Mouse (Mus musculus) neural tube, embryonic 12.5 days (tissue): ENCODE results near the gene 2700081O15Rik. TPM values are rescaled to one million over a fixed set of nuclear protein-coding genes. Genes with fewer than 3 reads are reported as not detected.
A peak's percentile ranks its signal among the peaks of the same experiment; 100 is the strongest.
"Not testable (repeated sequence)": the region's sequence is repeated elsewhere in the genome, so short reads cannot be mapped to it uniquely, and the experiment has no call there.

Experiments used
- ATAC-seq: fragments of 200-750 bp; cut with Nextera tagmentation; 2 replicates; pipeline ENCODE4 v1.8.0; 2017; ENCODE audit warnings: low read depth, mild to moderate bottlenecking, moderate TSS enrichment, moderate library complexity; ENCODE audit not compliant: low FRiP score
- H3K27ac ChIP-seq: fragments of 300-500 bp; sonication (generic); 2 replicates; pipeline ENCODE4 v1.5.1; 2016
- H3K27me3 ChIP-seq: fragments of 300-500 bp; sonication (generic); replicated peaks from 2 replicates; pipeline ENCODE4 v1.6.1; 2016; ENCODE audit warnings: mild to moderate bottlenecking
- H3K36me3 ChIP-seq: fragments of 300-500 bp; sonication (generic); 2 replicates; pipeline ENCODE4 v1.6.1; 2016; ENCODE audit warnings: mild to moderate bottlenecking
- H3K4me1 ChIP-seq: fragments of 300-500 bp; sonication (generic); 2 replicates; pipeline ENCODE4 v1.6.1; 2016
- H3K4me2 ChIP-seq: fragments of 300-500 bp; sonication (generic); replicated peaks from 2 replicates; pipeline ENCODE4 v1.6.1; 2016; ENCODE audit warnings: mild to moderate bottlenecking
- H3K4me3 ChIP-seq: fragments of 300-500 bp; sonication (generic); 2 replicates; pipeline ENCODE4 v1.5.1; 2016
- H3K9ac ChIP-seq: fragments of 300-500 bp; sonication (generic); 2 replicates; pipeline ENCODE4 v1.6.1; 2016; ENCODE audit warnings: mild to moderate bottlenecking
- H3K9me3 ChIP-seq: fragments of 300-500 bp; sonication (generic); 2 replicates; pipeline ENCODE4 v1.6.1; 2016; ENCODE audit warnings: mild to moderate bottlenecking
- WGBS: fragments of 180-500 bp; shearing (Covaris S2); methylation state at CpG from one replicate; pipeline ENCODE4 v1.1.7; 2016; 5-methylcytosine and 5-hydroxymethylcytosine counted together
- polyA plus RNA-seq: library from polyadenylated mRNA; unstranded; fragments of >200 nt; fragmentation: Nextera tagmentation; extraction: Ambion mirVana; gene quantifications from 2 replicates; pipeline ENCODE4 v1.2.1, GENCODE M21; 2016

2700081O15Rik gene
- 21.6 and 22.7 TPM in 2 replicates for polyA plus RNA-seq

DNA sequence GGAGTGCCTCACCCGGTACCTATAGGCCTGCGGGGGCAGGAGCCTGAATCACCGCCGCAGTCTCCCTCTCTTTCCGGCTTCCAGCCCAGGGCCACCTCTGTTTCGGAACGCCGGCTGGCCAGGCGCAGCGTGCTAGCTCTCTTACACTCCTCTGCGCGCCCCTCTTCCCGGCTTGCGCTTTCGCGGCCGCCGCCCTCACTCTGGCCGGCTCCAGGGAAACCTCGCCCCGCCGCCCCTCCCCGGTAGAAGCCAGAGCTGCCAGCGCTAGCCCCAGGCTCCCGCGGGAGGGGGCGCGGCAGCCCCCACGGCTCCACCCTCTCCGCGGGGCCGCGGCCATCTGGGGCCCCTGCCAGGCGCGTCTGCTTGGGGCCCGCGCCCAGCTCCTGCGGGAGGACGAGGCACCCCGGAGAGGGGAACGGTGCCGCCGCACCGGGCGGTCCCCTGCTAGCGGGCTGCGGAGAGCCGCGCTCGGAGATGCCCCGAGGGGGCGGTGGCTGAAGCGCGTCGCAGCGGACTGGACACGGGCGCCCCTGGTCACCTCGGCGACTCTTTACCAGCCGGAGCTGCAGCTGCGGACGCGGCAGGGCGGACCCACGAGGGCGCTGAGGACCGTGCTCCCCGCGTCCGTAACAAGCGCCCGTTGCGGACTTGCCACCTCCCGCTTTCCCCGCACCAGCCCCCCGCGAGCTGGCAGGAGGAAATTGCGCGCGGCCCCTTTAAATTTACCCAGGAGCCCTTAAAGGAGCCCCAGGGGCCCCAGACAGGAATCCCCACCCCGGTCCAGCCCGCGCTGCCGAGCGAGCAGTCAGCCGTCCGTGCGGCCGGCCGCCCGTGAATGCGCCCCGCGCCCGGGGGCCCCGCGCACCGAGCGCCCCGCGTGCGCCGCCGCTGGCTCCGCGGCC is at the start of gene 2700081O15Rik:
2700081O15Rik (plus strand) TSS at position 792 of the 902 bp plus-strand sequence.
- H3K27ac ChIP-seq, result peak within 1 kb of the TSS; percentile 97
- peak; percentile 61 for ATAC-seq
- under 1% methylated on average over 91 of the region's 107 CpGs for WGBS
- H3K4me3 ChIP-seq, result peak within 1 kb of the TSS; percentile 98
- H3K4me2 ChIP-seq, result peak within 1 kb of the TSS; percentile 83
- peaks cover 21% of the 10 kb centered on the region for H3K36me3 ChIP-seq
- no peaks in the 10 kb centered on the region for H3K27me3 ChIP-seq
- peaks cover 44% of the 10 kb centered on the region for H3K4me1 ChIP-seq
- H3K9ac ChIP-seq, result peak within 1 kb of the TSS; percentile 98
- no peaks in the 10 kb centered on the region for H3K9me3 ChIP-seq

DNA sequence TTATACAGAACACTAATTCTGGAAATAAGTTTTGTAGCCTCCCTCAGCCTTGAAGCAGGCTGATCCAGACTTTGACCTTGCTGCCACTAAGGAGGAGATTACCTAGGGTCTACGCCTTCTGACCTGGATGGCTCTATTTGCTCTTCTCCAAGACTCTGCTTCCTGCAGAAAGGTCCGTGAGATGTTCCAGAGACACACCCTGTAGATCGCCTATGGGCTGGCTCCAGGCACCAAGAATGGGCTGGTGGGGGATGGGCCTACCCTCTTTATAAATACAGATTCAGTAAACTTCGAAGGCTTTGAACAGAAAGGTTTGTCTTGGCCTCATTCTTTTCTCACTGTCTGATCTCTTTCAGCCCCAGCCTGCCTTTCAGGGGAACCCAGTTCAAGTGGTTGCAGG is 48.0 kb upstream of the 2700081O15Rik start:
- H3K36me3 ChIP-seq, result peaks cover 69% of the 10 kb centered on the region
- H3K4me3 ChIP-seq, H3K27ac ChIP-seq, H3K27me3 ChIP-seq, H3K9ac ChIP-seq, H3K4me2 ChIP-seq, H3K4me1 ChIP-seq, ATAC-seq, H3K9me3 ChIP-seq: not testable (repeated sequence)
- WGBS, result 89% methylated on average over 4 of the region's 4 CpGs

DNA sequence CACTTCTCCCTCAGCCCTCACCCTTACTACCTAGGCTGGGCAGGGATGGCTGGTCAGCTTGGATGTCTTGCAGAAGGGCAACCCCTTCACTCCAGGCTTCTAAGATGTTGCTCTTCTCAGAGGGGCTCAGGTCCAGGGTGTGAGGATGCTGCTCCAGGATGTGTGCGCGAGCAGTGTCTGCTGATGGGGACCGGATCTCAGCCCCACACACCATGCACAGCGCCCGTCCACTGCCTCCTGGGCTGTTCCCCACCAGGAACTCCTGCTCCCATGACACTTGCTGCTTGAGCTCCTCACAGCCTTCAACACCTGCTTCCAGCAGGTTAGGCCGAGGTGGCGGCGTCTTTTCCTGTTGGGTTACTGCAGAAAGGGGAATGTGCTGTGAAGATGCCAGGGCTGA is 42.9 kb upstream of the 2700081O15Rik start:
- peaks cover 72% of the 10 kb centered on the region for H3K36me3 ChIP-seq
- H3K27ac ChIP-seq, result no peak overlapping the region
- H3K9me3 ChIP-seq, result no peaks in the 10 kb centered on the region
- WGBS, result 96% methylated on average over 8 of the region's 8 CpGs
- no peak overlapping the region for H3K9ac ChIP-seq
- no peak for ATAC-seq
- no peaks in the 10 kb centered on the region for H3K27me3 ChIP-seq
- H3K4me1 ChIP-seq, result no peaks in the 10 kb centered on the region; the same call in 1 of the 2 replicates
- no peak overlapping the region for H3K4me3 ChIP-seq
- no peak overlapping the region for H3K4me2 ChIP-seq

DNA sequence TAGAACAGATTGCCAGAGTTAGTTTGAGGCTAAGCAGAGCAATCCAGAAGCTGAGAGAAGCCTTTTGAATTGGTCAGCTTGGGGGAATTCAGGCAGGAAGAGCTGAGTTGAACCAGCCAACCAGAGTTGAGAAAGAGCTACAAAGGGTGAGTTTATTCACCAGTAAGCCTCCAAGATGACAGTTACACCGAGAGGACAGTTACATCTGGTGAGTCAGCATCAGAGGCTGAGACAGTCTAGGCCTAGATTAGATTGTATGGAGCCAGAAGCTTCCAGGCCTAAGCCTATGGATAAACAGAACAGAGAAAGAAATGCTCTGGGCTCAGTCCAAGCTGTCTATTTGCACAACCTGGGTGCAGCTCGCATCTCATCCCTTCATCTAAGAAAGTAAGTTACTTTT is 39.8 kb upstream of the 2700081O15Rik start:
- 93% methylated on average over 2 of the region's 2 CpGs for WGBS
- Histone ChIP-seq H3K27me3 (no peaks in the 10 kb centered on the region), H3K36me3 (peaks cover 44% of the 10 kb centered on the region), H3K27ac (no peak overlapping the region), H3K9ac (no peak overlapping the region), H3K4me2 (no peak overlapping the region), H3K4me3 (no peak overlapping the region), H3K4me1 (peaks cover 18% of the 10 kb centered on the region), H3K9me3 (no peaks in the 10 kb centered on the region)
- ATAC-seq, result no peak

DNA sequence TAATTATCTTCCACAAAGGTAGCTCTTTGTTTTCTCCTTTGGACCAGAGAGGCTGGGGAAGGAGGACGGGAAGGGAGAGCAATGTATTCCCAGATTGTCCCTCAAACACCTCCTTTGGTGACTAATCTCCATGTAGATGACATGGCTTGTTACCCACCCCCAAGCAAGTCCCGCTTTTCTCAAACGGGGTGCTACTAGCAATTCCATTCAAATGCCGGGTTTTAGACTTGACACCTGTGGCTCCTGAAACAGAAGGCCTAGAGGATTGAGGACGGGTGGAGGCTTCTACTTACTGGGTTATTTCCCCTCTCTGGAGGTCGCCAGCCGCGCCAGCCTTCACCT is 35.5 kb upstream of the 2700081O15Rik start:
- Histone ChIP-seq H3K9me3 (no peaks in the 10 kb centered on the region), H3K4me2 (peak overlapping the region; percentile 86), H3K36me3 (peaks cover 6% of the 10 kb centered on the region; the same call in 1 of the 2 replicates), H3K4me3 (peak overlapping the region; percentile 90), H3K27me3 (no peaks in the 10 kb centered on the region), H3K4me1 (peaks cover 26% of the 10 kb centered on the region), H3K27ac (0 out of 2 replicates have a peak overlapping the region, but pooled peaks have one; percentile 89), H3K9ac (peak overlapping the region; percentile 96)
- no peak for ATAC-seq
- 3% methylated on average over 8 of the region's 8 CpGs for WGBS

DNA sequence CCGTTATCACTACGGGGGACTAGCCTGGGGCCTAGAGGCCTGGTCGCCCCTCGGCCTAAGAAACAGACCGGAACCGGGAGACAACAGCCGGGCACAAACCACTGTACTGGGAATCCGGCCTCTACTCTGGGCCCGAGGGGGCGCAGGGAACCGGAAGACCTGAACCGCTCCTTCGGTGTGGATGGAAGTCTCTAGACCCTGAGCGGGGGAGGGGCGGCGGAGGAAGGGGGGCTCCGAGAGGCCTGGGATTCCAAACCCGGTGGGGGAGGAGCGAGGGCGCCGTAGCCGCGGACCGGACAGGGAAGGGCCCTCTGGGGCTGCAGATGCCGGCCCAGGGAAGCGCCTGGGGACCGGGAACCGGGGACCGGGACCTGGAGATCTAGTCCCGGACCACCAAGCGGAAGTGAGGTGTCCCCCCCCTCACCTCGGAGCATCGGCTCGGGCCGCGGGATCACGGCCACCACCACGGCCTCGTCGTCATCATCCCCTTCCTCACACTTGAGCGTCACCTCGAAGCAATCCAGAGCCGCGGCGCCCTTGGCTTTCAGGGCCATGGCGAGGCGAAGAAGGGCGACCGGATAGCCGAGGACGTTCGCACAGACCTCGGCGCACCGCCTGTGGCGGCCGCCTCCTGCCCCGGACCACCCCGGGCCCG is 35.0 kb upstream of the 2700081O15Rik start:
- H3K27ac ChIP-seq, result peak overlapping the region; percentile 89
- peaks cover 6% of the 10 kb centered on the region; the same call in 1 of the 2 replicates for H3K36me3 ChIP-seq
- H3K9me3 ChIP-seq, result no peaks in the 10 kb centered on the region
- WGBS, result under 1% methylated on average over 56 of the region's 60 CpGs
- peaks cover 26% of the 10 kb centered on the region for H3K4me1 ChIP-seq
- no peaks in the 10 kb centered on the region for H3K27me3 ChIP-seq
- peak; percentile 67 for ATAC-seq
- peak overlapping the region; percentile 86 for H3K4me2 ChIP-seq
- peak overlapping the region; percentile 96 for H3K9ac ChIP-seq
- peak overlapping the region; percentile 90 for H3K4me3 ChIP-seq

DNA sequence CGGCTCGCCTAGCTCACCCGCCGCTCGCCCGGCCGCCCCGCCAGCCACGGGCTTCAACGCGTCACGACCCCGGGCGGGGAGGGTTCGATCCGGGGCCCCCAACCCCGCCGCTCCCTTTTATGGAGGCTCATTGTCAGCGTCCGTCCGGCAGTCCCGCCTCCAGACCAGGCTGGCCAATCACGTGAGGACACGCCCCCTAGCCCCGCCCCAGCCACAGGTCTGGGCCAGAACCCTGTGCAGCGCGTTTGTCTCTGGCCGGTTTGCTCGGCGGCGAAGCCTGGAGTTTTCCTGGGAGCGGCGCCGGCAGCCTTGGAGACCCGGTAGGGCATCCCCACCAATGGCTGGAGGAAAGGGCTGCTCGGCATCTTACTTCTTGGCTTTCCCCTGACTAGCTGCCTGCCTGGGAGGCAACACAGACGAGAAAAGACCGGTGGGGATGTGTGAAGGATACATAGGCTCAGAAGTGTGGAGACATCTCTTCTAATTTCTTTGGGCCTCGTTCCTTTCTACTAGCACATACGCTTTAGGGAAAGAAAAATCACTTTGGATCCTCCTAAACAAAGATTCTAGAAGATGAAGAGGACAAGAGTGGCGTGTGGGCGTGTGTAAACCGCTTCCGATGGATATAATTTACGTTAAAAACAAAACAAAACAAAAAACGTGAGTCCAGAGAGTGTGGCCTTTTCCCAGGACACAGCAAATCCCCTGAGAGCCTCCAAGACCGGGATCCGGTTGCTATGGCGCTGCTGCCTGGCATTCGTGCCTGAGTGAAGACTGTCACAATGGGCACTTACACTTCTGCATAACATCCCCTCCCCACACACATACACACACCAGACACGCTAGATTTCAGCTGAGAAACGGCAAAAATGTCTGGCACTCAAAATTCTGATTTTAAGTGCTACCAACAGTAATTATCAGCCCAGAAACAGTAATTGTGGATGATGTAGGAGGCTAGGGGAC is 34.2 kb upstream of the 2700081O15Rik start, which contains the start of gene Spindoc:
Spindoc (minus strand) TSS at position 92 of the 963 bp plus-strand sequence.
- H3K27ac ChIP-seq, result peak within 1 kb of the TSS; percentile 89
- H3K4me1 ChIP-seq, result peaks cover 26% of the 10 kb centered on the region
- WGBS, result under 1% methylated on average over 50 of the region's 52 CpGs
- peaks cover 6% of the 10 kb centered on the region; the same call in 1 of the 2 replicates for H3K36me3 ChIP-seq
- no peaks in the 10 kb centered on the region for H3K9me3 ChIP-seq
- H3K9ac ChIP-seq, result peak within 1 kb of the TSS; percentile 96
- H3K4me3 ChIP-seq, result peak within 1 kb of the TSS; percentile 90
- peak within 1 kb of the TSS; percentile 86 for H3K4me2 ChIP-seq
- H3K27me3 ChIP-seq, result no peaks in the 10 kb centered on the region
- peak; percentile 99 for ATAC-seq

DNA sequence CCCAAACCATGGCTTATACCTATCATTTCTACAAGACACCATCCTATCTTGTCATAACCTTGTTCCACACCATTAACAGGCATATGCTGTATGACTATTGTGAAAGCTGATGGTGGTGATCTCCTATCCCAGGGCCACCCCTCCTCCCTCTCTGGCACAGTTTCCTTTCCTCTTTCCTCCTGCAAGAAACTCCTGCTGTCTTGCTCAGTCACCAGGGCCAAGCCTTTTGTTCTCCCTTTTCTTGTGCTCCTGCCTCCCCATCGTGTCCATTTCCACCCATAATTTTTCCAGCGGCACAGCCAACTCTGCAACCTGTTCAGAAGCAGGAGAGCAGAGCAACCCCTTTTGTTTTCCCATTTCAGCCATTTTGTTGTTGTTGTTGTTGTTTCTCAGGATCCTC is 31.4 kb upstream of the 2700081O15Rik start:
- peaks cover 19% of the 10 kb centered on the region for H3K4me1 ChIP-seq
- ATAC-seq, result no peak
- no peak overlapping the region for H3K4me3 ChIP-seq
- H3K27me3 ChIP-seq, result no peaks in the 10 kb centered on the region
- H3K4me2 ChIP-seq, result no peak overlapping the region
- H3K9me3 ChIP-seq, result no peaks in the 10 kb centered on the region; the same call in none of the 2 replicates
- no peaks in the 10 kb centered on the region; the same call in 1 of the 2 replicates for H3K36me3 ChIP-seq
- no peak overlapping the region for H3K9ac ChIP-seq
- no peak overlapping the region for H3K27ac ChIP-seq
- WGBS, result 42% methylated on average over 2 of the region's 2 CpGs

DNA sequence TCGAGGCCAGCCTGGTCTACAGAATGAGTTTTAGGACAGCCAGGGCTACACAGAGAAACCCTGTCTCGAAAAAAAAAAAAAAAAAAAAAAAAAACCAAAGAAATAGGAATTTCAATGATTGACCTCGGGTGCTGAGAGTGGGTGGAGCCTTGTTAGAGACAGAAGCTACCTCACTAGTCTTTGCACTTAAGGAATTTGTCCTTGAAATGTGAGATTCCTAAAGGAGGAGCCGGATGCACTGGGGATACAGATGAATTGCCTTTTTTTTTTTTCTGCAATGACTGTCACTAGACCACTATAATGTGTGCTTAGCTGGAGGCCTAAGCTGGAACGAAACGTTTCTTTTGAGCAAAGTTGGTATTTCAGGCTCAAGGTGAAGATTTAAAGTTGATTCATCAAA is 28.9 kb upstream of the 2700081O15Rik start:
- Histone ChIP-seq H3K4me2 (no peak overlapping the region), H3K9ac (no peak overlapping the region), H3K9me3 (no peaks in the 10 kb centered on the region; the same call in none of the 2 replicates), H3K36me3 (no peaks in the 10 kb centered on the region; the same call in 1 of the 2 replicates), H3K27ac (no peak overlapping the region), H3K4me1 (peaks cover 8% of the 10 kb centered on the region; the same call in 1 of the 2 replicates), H3K4me3 (no peak overlapping the region), H3K27me3 (no peaks in the 10 kb centered on the region)
- WGBS, result 87% methylated on average over 6 of the region's 6 CpGs
- ATAC-seq, result no peak

DNA sequence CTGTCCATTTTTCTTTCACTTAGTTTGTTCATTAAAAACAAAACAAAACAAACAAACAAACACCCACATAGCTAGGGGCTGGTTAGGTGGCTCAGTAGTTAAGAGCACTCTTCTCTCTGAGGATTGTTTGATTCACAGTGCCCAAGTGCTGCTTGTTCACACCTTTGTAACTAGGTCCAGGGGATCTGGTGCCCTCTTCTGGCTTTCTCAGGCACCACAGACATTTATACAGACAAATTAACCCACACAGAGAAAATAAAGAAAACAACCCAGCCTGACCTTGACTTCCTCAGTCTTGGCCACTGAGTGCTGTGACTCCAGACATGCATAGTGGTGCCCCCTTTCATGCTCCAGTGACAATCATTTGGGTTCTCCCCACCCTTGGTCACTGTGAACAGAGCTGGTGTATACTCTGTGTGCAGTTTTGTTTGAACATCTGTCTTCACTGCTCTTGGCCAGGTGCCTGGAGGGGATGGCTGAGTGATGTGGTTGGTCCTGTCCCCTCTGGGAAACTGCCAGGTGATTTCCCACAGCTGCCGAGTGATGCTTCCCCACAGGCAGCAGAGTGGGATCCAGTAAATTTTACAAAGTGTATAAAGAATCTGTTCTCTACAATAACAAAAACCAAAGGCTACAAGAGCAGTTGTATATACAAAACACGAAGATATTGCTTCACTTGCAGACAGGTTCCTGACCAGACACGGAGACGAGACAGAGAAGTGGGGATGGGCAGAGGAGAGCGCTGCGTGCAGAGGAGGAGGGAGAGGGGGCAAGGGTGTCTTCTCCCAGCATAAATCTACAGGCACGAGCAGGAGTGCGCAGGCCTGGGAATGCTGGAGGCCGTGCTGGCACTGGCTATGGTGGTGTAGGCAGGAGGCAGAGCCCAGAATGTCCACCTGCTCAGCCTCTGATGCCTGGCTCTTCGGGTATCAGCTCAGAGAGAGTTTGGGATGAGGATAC is 20.3 kb upstream of the 2700081O15Rik start:
- whole genome bisulfite sequencing, result 63% methylated on average over 10 of the region's 10 CpGs
- H3K27me3 ChIP-seq, ATAC-seq: not testable (repeated sequence)

More for the DNA sequence above, 20.3 kb upstream of the 2700081O15Rik start:
- not testable (repeated sequence) for H3K27ac ChIP-seq, H3K9me3 ChIP-seq, H3K4me2 ChIP-seq, H3K4me3 ChIP-seq, H3K9ac ChIP-seq, H3K36me3 ChIP-seq, H3K4me1 ChIP-seq
